9 mouse cellular contexts compared by ENCODE assay signal in the genomic region with DNA sequence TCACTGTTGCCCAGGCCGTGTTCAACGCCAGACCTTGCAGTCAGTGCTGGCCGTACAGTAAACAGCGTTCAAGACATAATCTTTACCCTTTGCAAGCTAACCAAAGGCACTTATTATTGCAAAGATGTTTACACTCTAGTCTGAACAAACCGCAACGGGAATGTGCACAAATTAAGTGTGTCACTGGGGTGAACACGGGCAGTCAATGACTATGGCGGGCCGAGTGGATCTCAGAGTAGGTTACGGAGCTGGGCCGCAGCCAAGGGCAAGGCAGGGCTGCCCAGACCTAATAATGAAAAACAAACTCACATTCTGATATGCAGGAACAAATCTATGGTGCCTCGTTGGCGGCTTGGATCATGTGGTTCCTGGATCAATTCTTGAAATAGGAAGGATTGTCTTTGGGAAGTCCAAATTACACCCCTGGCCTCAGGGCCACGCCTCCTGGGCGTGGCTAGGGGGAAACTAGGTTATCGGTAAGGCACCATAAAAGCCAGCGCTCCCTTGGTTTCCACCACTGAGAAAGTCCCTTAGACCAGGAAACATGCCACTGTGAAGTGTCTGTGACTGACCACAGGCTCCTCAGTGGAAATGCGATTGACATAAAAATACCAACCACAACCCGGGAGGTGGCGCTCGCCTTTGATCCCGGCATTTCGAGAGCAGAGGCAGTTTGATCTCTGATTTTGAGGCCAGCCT. TPM values are rescaled to one million over a fixed set of nuclear protein-coding genes. Genes with fewer than 3 reads are reported as not detected.
DNase-seq lines count a peak whose midpoint lies in the region; ATAC-seq and TF ChIP-seq lines count a peak whose summit lies in the region.
"Had no signal": no experiment of that assay in that cellular context is flagged by ENCODE, and none has a peak within 500 bp of the region (broad histone marks: within the 10 kb centered on the region; RNA-seq: fewer than 3 reads in every experiment).

No protein-coding gene starts in this region.

- peak; percentile 68; the same call in 1 of the 2 replicates for ATAC-seq in intestine, embryonic 15.5 days

- no peak for DNase-seq in heart, adult 2 months
- no peak for DNase-seq in heart, adult 11 months
- DNase-seq in MEL-GATA-1-ER (ENCODE audit: extremely low read depth, low read depth) (peak; percentile 65), adipocyte (ENCODE audit: low spot score) (no peak)
- peak; percentile 33 for DNase-seq in lung, postnatal 14 days
- DNase-seq in left cerebral cortex, adult 9 months (ENCODE audit: low spot score in 2 of 2), result no peak
- no peak for DNase-seq in layer of hippocampus, postnatal 25 days (ENCODE audit: extremely low spot score in 1 of 2, low spot score in 1 of 2)
- DNase-seq: thymus, adult 18-20 months had no signal

- no peak overlapping the region for H3K27ac ChIP-seq in heart, adult 2 months
- H3K27ac ChIP-seq in intestine, embryonic 15.5 days, result no peak overlapping the region

- H3K9ac ChIP-seq in heart, adult 2 months (ENCODE audit: low read depth, low read length), result no peak overlapping the region
- H3K9ac ChIP-seq in intestine, embryonic 15.5 days, result no peak overlapping the region

- no peaks in the 10 kb centered on the region for H3K27me3 ChIP-seq in heart, adult 2 months (ENCODE audit: control insufficient read depth, insufficient read depth, low read length)
- H3K27me3 ChIP-seq in intestine, embryonic 15.5 days (replicated peaks), result no peaks in the 10 kb centered on the region

- no peak overlapping the region for H3K4me3 ChIP-seq in heart, adult 2 months
- no peak overlapping the region for H3K4me3 ChIP-seq in intestine, embryonic 15.5 days (replicated peaks)

- intact Hi-C loops in heart, adult 2 months (cut with DNase I), result no loop called here

- H3K4me1 ChIP-seq in heart, adult 2 months (ENCODE audit: control insufficient read depth, insufficient read depth, low read length), result peaks cover 4% of the 10 kb centered on the region; the same call in 1 of the 2 replicates
- H3K4me1 ChIP-seq in intestine, embryonic 15.5 days (replicated peaks), result 0 out of 2 replicates have a peak, but pooled peaks cover 6% of the 10 kb centered on the region

- TF ChIP-seq CTCF in heart, adult 2 months (IDR thresholded peaks at IDR 0.05), result peak; percentile 52

- TF ChIP-seq POLR2A in heart, adult 2 months (IDR thresholded peaks at IDR 0.05; ENCODE audit: insufficient read depth, low read depth, low read length), result no peak

- H3K36me3 ChIP-seq in heart, adult 2 months (ENCODE audit: control insufficient read depth, insufficient read depth, low read length), result no peaks in the 10 kb centered on the region
- H3K36me3 ChIP-seq in intestine, embryonic 15.5 days, result no peaks in the 10 kb centered on the region

- no peaks in the 10 kb centered on the region for H3K9me3 ChIP-seq in intestine, embryonic 15.5 days

- H3K79me2 ChIP-seq in heart, adult 2 months (replicated peaks; ENCODE audit: control insufficient read depth, insufficient read depth, low read length), result no peaks in the 10 kb centered on the region

- 0 out of 2 replicates have a peak overlapping the region, but pooled peaks have one; percentile 17 for H3K4me2 ChIP-seq in intestine, embryonic 15.5 days (replicated peaks)

- WGBS in heart, adult 2 months, result 45% methylated on average over 23 of the region's 23 CpGs
- WGBS in intestine, embryonic 15.5 days, result 45% methylated on average over 23 of the region's 23 CpGs

- TF ChIP-seq EP300 in heart, adult 2 months (IDR thresholded peaks at IDR 0.05; ENCODE audit: insufficient read depth, low read depth, low read length), result 0 out of 2 replicates have a peak, but pooled peaks have one; percentile 15

RNA-seq across cellular contexts. Expression of gene Fabp3, which starts 13.2 kb away (rescaled TPM):
- 1,000 to 10,000 TPM; 5,566 to 6,234 TPM for total RNA-seq in heart, adult 2 months (2021)
- polyA plus RNA-seq in heart, adult 2 months (2012; rRNA removed), result 6,657 and 8,958 TPM in 2 replicates
- 5.4 and 6.1 TPM in 2 replicates for polyA plus RNA-seq in intestine, embryonic 15.5 days (2015; fragmentation: Nextera tagmentation; extraction: Ambion mirVana)
- total RNA-seq in layer of hippocampus, postnatal 25 days (2021), result 100 to 1,000 TPM; 108 to 111 TPM

RNA-seq across cellular contexts. Expression of gene Gm10570, which starts 13.3 kb away (rescaled TPM):
- total RNA-seq in heart, adult 2 months (2021), result not detected
- 0.27 and 0.73 TPM in 2 replicates for polyA plus RNA-seq in heart, adult 2 months (2012; rRNA removed)
- not detected in 2 replicates for polyA plus RNA-seq in intestine, embryonic 15.5 days (2015; fragmentation: Nextera tagmentation; extraction: Ambion mirVana)
- 1 to 10 TPM; 1.2 to 1.4 TPM for total RNA-seq in layer of hippocampus, postnatal 25 days (2021)

RNA-seq across cellular contexts. Expression of gene Serinc2, which starts 16.2 kb away (rescaled TPM):
- total RNA-seq in heart, adult 2 months (2021), result 1 to 10 TPM; 1.8 to 2.8 TPM
- polyA plus RNA-seq in heart, adult 2 months (2012; rRNA removed), result 1.4 and 1.8 TPM in 2 replicates
- 20.0 and 21.0 TPM in 2 replicates for polyA plus RNA-seq in intestine, embryonic 15.5 days (2015; fragmentation: Nextera tagmentation; extraction: Ambion mirVana)
- 10 to 100 TPM in 1 of 2 experiments, 1 to 10 TPM in 1; 9.2 to 12.9 TPM for total RNA-seq in layer of hippocampus, postnatal 25 days (2021)

Comparison
In these comparisons a context has a peak if more than half of its experiments do, and no peak if none do; other contexts are left out.
1. DNase-seq: peak in MEL-GATA-1-ER (single experiment) and lung, postnatal 14 days (single experiment); none in heart, adult 2 months (0 of 2), heart, adult 11 months (single experiment), left cerebral cortex, adult 9 months (0 of 2), adipocyte (single experiment) and layer of hippocampus, postnatal 25 days (0 of 2).
2. RNA of gene Fabp3, which starts 13.2 kb away (total RNA-seq): 5,566 to 6,234 TPM in heart, adult 2 months; 108 to 111 TPM in layer of hippocampus, postnatal 25 days; every median in the first group is over 10 times any median in the second.